Mouse (Mus musculus): ENCODE measurements around the gene Crim1. TPM values are rescaled to one million over a fixed set of nuclear protein-coding genes. Genes with fewer than 3 reads are reported as not detected.

Crim1 gene
- 57.6 TPM for total RNA-seq (2023)

DNA sequence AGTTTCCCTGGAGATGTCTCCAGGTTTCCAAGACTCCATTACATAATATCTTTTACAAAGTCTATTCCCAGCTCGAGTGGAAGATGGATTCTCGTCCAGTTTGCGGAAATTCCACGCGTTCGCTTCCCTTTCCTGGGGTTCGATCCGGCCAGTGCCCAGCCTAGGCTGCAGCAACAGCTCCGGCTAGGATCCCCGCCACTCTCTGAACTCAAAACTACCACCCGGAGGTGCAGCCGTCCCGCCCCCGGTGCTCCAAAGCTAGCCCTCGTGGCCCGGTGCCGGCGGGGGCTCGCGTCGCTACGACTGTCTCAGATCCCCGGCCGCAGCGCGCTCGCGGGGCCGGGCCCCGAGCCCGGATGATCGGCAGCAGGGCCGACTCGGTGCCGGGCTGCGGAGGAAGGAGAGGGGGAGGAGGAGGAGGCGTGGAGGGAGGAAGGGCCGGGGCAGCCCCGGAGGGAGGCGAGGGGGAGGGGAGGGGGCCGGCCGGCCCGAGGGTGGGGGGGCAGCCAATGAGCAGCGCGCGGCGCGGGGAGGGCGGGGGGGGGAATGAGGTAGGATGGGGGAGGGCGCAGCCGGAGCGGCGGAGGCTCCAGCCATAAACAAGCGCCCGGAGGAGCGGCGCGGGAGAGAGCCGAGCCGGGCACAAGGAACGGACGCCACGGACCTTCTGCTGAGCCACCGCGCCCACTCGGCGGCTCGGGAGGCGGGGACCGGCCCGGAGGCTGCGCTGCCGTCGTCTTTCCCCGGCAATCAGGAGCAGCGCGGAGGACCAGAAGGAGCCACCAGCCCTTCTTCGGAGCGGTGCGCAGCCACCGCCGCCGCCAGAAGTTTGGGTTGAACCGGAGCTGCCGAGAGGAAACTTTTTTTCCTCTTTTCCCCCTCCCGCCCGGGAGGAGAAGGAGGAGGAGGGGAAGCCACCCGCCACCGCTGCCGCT is at the start of gene Crim1:
Gene Crim1 (plus strand): TSS at position 623 of the 935 bp plus-strand sequence.

DNA sequence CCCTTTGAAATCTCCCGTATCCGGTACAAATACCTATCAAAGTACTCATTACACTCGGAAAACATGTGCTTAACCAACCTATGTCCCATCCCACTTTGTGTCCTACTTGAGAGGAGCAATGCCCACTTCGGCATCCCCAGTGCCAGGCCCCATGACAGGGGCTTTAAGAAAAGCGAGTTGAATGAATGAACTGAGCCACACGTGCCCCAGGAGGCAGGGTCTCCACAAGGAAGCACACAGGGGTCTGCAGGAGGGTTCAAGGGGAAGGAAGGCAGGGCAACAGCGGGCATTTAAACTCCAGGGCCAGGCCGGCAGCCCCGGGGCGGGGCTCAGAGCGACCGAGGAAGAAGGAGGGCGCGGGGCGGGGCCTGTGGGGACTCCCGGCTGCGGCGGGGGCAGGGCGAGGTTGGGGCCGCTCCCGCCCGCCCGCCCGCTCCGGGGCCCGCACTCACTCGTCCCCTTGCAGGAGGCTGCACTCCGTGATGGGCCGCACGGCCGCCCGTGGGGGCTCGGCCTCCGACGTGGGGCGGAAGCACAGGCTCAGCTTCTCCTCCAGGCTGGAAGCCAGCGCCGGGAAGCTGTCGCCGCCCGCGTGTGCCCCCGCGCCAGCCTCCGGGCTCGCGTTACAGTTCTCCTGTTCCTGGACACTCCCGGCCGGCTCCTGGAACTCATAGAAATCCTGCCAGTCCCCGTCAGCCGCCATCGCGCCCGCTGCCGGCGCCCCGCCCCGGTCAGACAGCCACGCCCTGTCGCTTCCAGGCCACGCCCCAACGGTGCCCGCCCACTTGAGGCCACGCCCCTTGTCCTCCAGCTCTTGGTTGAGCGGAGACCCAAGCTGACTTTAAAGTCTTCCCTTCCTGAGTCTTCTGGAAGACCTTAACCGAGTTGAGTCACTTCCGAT is 217.6 kb downstream of the Crim1 start, which contains the start of gene Fez2:
Gene Fez2 (minus strand): TSS at position 772 of the 901 bp plus-strand sequence.

Other genes with a start within 250 kb of the Crim1 start
- 33.9 TPM for gene Fez2, start 217.9 kb downstream of the Crim1 start, total RNA-seq (2023)

Measured in CD4-positive naive resting alpha-beta T cell, adult 76 days (primary cell).